Mouse (Mus musculus): ENCODE results near the gene Amer1. TPM values are rescaled to one million over a fixed set of nuclear protein-coding genes. Genes with fewer than 3 reads are reported as not detected.
A peak's percentile ranks its signal among the peaks of the same experiment; 100 is the strongest.

Gene Amer1
- total RNA-seq (2014; fragmentation: Nextera tagmentation) (7.8 and 10.2 TPM in 2 replicates), total RNA-seq (2017) (7.8 and 8.1 TPM in 2 replicates)

DNA sequence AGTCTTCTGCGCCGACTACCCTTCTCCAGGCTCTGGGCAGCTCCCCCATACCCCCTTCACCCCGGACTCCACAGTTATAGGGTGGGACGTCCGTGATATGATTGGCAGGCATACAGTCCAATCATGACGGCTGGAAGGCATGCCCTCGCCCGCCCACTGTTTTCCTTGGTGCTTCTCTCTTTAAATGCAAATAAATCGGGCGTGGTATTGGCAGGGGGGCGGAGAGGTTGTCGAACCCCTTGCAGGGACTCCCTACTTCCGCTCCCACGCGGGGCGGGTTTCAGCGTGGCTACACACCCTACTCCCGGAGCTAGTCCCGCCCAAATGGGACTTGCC lies at the start of gene Amer1:
TSS of gene Amer1 (minus strand) at position 97 of the 336 bp plus-strand sequence.
- peak; percentile 92 for ATAC-seq (replicated peaks; ENCODE audit: poor library complexity, severe bottlenecking)

DNA sequence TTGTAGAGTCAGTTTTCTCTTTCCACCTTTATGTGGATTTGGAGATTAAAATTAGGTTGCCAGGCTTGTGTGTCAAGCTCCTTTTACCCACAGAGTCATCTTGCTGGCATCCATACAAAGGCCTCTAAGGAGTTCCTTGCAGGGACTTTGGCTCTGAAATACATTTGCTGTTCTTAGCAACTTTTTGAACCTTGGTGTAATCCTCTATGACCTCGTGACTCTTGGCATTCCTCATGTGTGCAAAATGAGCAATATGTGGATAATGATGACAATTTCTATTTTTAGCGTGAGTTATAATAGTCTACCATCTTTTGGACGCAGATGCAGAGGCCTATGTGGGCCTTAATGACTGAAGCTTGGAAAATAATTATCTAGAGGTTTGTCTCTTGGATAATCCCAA lies 12.5 kb upstream of the Amer1 start:
- no peak for ATAC-seq (replicated peaks; ENCODE audit: poor library complexity, severe bottlenecking)

DNA sequence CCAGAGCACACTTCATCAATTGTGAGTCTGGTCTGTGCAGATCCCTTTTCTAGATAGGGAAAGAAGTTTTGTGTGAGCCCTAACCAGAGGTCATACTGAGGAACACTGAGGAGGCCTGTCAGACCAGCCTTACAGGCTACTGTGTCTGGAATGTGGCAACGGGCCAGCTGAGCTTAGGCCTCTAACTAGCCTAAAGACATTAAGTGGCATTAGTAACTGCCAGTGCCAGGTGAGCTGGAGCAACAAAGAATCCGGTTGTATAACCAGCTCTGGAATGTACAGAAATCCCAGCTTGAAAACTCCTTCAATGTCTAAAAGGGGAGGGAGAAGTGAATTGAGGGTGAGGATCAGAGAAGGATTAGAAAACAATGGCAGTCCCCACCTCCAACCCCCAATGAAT lies 1.2 kb upstream of the Amer1 start:
- ATAC-seq (replicated peaks; ENCODE audit: poor library complexity, severe bottlenecking): no peak

DNA sequence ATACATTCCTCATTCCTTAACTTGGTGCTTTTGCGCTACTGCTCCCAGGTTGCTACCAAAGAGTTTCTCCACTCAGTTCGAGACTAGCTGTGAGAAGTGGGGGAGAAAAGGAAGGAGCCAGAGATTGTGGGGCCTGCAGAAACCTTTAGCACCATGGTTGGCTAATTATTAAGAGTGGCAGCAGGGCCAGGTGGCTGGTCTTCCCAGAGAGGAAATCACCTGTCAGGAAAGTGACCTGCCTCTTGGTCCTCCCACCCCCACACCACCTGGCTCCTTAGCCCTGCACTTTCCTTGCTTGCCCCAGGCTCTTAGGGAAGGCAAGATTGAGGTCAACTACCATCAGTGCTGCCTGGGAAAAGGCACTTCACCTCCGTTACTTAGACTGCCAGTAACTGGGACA lies 469 bp upstream of the Amer1 start:
- no peak for ATAC-seq (replicated peaks; ENCODE audit: poor library complexity, severe bottlenecking)

DNA sequence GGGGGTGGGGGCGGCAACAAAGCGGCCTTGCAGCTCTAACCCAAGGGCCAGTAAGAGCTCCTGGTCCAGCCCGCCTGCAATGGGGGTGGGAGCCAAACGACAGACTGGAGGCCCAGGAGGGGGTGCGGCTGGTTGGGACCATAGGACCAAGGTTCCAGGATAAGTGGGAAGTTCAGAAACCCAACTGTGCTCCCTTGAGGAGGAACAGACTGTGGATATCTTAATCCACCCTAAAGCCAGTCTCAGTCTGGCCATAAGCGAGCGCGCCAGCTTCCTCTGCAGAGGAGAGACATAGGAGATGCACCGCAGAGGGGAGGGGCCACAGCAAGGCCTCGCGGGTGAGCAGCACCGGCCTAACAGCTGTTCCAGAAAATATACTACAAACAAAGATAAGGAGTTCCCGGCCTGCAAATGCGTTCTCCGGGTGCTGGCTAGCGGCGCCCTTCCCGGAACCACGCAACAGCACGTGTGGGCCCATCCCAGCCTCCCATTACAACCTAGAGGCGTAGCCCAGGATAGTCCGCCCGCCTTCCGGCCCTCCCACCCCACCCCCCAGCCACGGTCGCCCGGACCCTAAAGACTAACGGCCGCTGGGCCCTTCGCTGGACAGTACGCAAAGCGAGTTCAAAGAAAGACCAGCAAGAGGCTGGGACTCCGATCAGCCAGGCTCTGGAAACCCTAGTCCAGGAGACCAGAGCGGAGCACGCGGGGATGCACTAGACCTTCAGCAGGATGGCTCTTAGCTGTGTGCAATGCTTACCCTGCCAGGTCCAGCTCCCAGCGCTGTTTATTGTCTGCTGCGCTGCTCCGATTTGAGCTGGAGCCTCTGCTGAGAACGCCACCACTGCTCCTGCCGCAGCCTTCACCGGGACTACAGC lies 535 bp downstream of the Amer1 start:
- ATAC-seq (replicated peaks; ENCODE audit: poor library complexity, severe bottlenecking): peak; percentile 64

DNA sequence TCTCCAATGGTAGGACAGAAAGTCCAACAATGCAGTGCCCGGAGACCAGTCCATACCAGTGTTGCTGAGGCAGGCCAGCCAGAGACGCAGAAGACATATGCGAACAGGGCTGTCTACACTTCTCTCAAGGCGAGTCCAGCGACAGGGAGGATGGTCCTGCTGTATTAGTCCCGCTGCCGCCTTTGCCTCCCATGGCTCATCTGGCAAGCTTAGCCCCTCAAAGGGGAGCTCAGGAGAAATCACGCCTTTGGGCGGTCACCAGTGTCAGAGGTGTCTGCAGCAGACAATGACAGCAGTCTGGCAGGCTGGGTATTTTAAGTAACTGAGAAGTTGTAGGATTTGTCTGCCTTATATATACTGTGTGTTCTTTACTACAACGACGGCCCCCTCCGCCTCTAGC lies 1.3 kb downstream of the Amer1 start:
- ATAC-seq (replicated peaks; ENCODE audit: poor library complexity, severe bottlenecking): no peak

DNA sequence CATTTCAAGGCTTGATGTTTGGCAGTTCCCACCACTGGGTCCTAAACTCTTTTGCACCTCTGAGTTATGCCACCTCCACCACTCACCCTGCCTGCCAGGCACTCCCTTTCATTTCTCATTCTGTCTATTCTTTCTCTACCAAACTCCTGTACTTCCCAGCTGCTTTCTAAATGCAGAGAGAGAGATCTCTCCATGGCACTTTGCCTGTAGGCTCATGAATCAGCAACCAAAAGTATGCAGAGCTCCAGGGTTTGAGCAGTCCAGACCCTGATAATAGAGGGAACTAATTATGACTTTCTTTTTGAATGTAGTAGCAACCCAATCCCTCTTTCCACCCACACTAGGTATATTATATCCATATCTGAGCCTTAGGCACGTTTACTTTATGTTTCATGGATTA lies 2.4 kb downstream of the Amer1 start:
- no peak for ATAC-seq (replicated peaks; ENCODE audit: poor library complexity, severe bottlenecking)

DNA sequence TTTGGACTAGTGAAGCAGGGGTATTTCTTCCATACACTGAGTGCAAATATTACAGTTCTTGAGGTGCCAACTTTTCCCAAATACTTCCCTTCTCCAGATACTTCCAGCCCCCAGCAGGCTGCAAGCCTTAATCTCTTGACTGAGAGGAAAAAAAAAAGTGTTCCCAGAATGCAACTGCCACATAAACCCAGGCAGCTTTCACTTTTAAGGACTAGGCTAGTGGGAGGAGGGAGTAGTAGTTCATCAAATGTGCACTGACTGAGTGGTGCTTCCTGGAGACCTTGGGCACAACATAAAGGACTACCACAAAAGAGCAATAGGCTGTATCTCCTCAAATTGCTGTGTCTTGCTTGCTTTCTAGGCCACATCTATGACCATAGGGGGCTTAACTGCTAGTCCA lies 3.4 kb downstream of the Amer1 start:
- no peak for ATAC-seq (replicated peaks; ENCODE audit: poor library complexity, severe bottlenecking)

DNA sequence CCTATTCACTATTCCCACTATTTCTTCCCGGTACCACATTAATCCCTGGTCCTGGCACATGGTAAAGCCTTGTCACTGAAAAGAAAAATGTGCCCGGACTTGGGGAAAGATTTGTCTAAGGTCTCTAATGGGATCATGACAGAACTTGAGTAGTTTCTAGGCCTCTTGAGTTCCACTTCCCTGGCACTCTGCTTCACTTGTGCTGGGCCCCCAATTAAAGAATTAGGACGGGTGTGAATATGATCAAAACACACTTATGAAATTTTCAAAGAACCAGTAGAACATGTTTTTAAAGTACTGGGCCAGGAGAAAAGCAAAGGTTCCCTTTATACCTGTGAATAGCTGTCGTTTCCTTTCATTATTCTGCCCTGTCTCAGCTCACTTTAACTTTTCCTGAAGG lies 6.2 kb downstream of the Amer1 start:
- ATAC-seq (replicated peaks; ENCODE audit: poor library complexity, severe bottlenecking): no peak

DNA sequence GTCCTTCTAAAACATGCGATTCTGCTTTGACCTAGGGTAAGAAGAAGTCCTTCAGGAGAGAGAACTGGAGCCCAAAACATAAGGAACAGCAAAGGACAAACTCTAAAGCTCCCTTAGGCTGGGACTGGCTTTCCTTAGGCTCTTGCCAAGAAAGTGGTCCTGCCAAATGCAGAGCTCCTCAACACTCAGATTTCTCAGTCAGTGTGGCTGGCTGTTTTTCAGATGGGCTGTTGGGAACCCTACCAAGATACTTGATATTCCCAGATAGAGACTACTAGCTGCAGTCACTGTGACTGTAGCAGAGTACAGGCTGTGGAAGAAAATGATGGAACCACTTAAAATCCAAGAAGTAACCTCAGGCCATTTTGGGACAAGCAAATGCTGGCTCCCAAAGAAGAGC lies 7.4 kb downstream of the Amer1 start:
- no peak for ATAC-seq (replicated peaks; ENCODE audit: poor library complexity, severe bottlenecking)

DNA sequence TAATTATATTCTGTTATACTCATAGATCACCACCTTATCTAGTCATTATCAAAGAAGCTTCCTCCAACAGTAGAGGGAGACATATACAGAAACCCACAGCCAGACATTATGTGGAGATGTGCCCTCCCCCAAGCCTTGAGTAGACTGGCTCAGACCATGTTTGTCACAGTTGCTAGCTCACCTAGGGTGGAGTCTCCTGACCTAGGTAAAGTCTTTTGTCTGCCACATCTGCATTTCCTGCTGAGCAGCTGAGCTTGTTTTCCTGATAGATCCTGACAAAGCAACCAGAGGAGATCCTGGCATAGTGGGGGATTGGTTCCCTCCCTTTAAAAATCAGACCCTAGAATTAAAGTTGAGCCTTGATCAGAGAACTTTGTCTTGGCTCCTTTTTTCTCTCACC lies 71.6 kb downstream of the Amer1 start:
- no peak for ATAC-seq (replicated peaks; ENCODE audit: poor library complexity, severe bottlenecking)

Other genes with a start within 250 kb of the Amer1 start
- gene Arhgef9, start 248.0 kb downstream of the Amer1 start, total RNA-seq (2014; fragmentation: Nextera tagmentation): 0.13 and 5.2 TPM in 2 replicates
- gene Arhgef9, start 248.0 kb downstream of the Amer1 start, total RNA-seq (2017): 1.2 and 2.8 TPM in 2 replicates
- not detected in 2 replicates for gene Asb12, start 113.1 kb upstream of the Amer1 start, total RNA-seq (2014; fragmentation: Nextera tagmentation)
- gene Asb12, start 113.1 kb upstream of the Amer1 start, total RNA-seq (2017): not detected in 2 replicates
- not detected in 2 replicates for gene Pfn5, start 113.2 kb upstream of the Amer1 start, total RNA-seq (2014; fragmentation: Nextera tagmentation)
- not detected in 2 replicates for gene Pfn5, start 113.2 kb upstream of the Amer1 start, total RNA-seq (2017)
- 4.4 and 6.9 TPM in 2 replicates for gene Zc4h2, start 213.6 kb upstream of the Amer1 start, total RNA-seq (2014; fragmentation: Nextera tagmentation)
- gene Zc4h2, start 213.6 kb upstream of the Amer1 start, total RNA-seq (2017): 5.9 and 8.5 TPM in 2 replicates

All from granulocyte monocyte progenitor cell, adult 5-6 weeks (primary cell).